Mouse (Mus musculus) myocyte (in vitro differentiated cells): ENCODE results near the gene Hbb-y. TPM values are rescaled to one million over a fixed set of nuclear protein-coding genes. Genes with fewer than 3 reads are reported as not detected.
"Not testable (repeated sequence)": the region's sequence is repeated elsewhere in the genome, so short reads cannot be mapped to it uniquely, and the experiment has no call there.

ENCODE experiments used
- H3K27me3 ChIP-seq: one replicate; pipeline ENCODE4 v1.6.1; 2011; ENCODE audit not compliant: control insufficient read depth, insufficient read depth, insufficient read length
- H3K36me3 ChIP-seq: one replicate; pipeline ENCODE4 v1.6.1; 2011; ENCODE audit not compliant: control insufficient read depth, insufficient read depth
- H3K4me2 ChIP-seq: one replicate; pipeline ENCODE4 v1.6.1; 2011; ENCODE audit warnings: low read depth, control low read depth
- H3K4me3 ChIP-seq: one replicate; pipeline ENCODE4 v1.5.1; 2011; ENCODE audit warnings: mild to moderate bottlenecking, control low read depth, moderate library complexity
- H3K79me2 ChIP-seq: one replicate; pipeline ENCODE4 v1.6.1; 2011; ENCODE audit not compliant: control insufficient read depth, insufficient read depth
- H3ac ChIP-seq: one replicate; pipeline ENCODE4 v1.6.1; 2011; ENCODE audit not compliant: control insufficient read depth, insufficient read length
- CEBPB ChIP-seq: IDR thresholded peaks from 2 replicates; pipeline ENCODE4 v1.6.1; 2011; ENCODE audit warnings: mild to moderate bottlenecking, moderate library complexity; ENCODE audit not compliant: poor library complexity, insufficient read depth, severe bottlenecking
- E2F4 ChIP-seq: IDR thresholded peaks from one replicate; pipeline ENCODE4 v1.6.1; 2011; ENCODE audit warnings: mild to moderate bottlenecking, control low read depth, moderate library complexity; ENCODE audit not compliant: insufficient read depth
- MAX ChIP-seq: IDR thresholded peaks from one replicate; pipeline ENCODE4 v1.6.1; 2011; ENCODE audit warnings: low read depth, mild to moderate bottlenecking, control low read depth
- MYOD1 ChIP-seq, 3 experiments: IDR thresholded peaks; one replicate each; pipeline ENCODE4 v1.6.1; 2011; ENCODE audit warnings: control low read depth in 2 of 3, low read depth in 2 of 3, mild to moderate bottlenecking in 2 of 3, moderate library complexity in 1 of 3; ENCODE audit not compliant: insufficient read length in 2 of 3, control insufficient read depth in 1 of 3
- MYOG ChIP-seq, 3 experiments: IDR thresholded peaks; one replicate each; pipeline ENCODE4 v1.6.1; 2011; ENCODE audit warnings: control low read depth in 2 of 3, low read depth in 2 of 3, mild to moderate bottlenecking in 2 of 3; ENCODE audit not compliant: insufficient read length in 2 of 3, control insufficient read depth in 1 of 3, insufficient read depth in 1 of 3
- POLR2A ChIP-seq: IDR thresholded peaks from one replicate; pipeline ENCODE4 v1.6.1; 2011; ENCODE audit warnings: low read depth, mild to moderate bottlenecking, control low read depth, moderate library complexity; ENCODE audit not compliant: insufficient read length
- POLR2AphosphoS2 ChIP-seq: IDR thresholded peaks from one replicate; pipeline ENCODE4 v1.6.1; 2011; ENCODE audit warnings: low read depth, control low read depth; ENCODE audit not compliant: insufficient read length
- REST ChIP-seq: IDR thresholded peaks from one replicate; pipeline ENCODE4 v1.6.1; 2011; ENCODE audit warnings: mild to moderate bottlenecking, control low read depth, moderate library complexity; ENCODE audit not compliant: insufficient read depth, insufficient read length
- SRF ChIP-seq: IDR thresholded peaks from one replicate; pipeline ENCODE4 v1.6.1; 2011; ENCODE audit warnings: low read depth; ENCODE audit not compliant: control insufficient read depth, insufficient read length
- TCF12 ChIP-seq: IDR thresholded peaks from one replicate; pipeline ENCODE4 v1.6.1; 2011; ENCODE audit warnings: mild to moderate bottlenecking, control low read depth; ENCODE audit not compliant: poor library complexity, insufficient read depth, severe bottlenecking
- TCF3 ChIP-seq: IDR thresholded peaks from one replicate; pipeline ENCODE4 v1.6.1; 2011; ENCODE audit warnings: low read depth, control low read depth; ENCODE audit not compliant: insufficient read length
- USF1 ChIP-seq: IDR thresholded peaks from one replicate; pipeline ENCODE4 v1.6.1; 2011; ENCODE audit warnings: low read depth, mild to moderate bottlenecking, control low read depth, moderate library complexity
- polyA plus RNA-seq: library from polyadenylated mRNA; unstranded; fragments of >200 nt; fragmentation: generic; extraction: Trizol; gene quantifications from one replicate; pipeline ENCODE4 v1.2.1, GENCODE M21; 2012; ENCODE audit warnings: missing spikeins

The Hbb-y gene
- polyA plus RNA-seq, 1 experiment, result not detected

- Histone ChIP-seq H3K79me2 (no peaks in the 10 kb centered on the region), H3K27me3 (no peaks in the 10 kb centered on the region), H3K4me2 (no peak within 1 kb of the TSS), H3K4me3 (no peak within 1 kb of the TSS), H3ac (no peak within 1 kb of the TSS), H3K36me3 (no peaks in the 10 kb centered on the region)
- TF ChIP-seq E2F4, result no peak
- TF ChIP-seq MYOD1 (IDR thresholded peaks at IDR 0.05; ENCODE audit: control insufficient read depth in 1 of 3, insufficient read length in 2 of 3, low read depth in 2 of 3), result no peak
Measured at GRCm38 (mm10) chr7:103813766-103814165, 39.2 kb downstream of the Hbb-y start, which contains the start of gene Hbb-bt. Gene Hbb-bt (minus strand): TSS chr7:103813996.

GRCm38 (mm10) chr7:103813152-103813551 lies 39.9 kb downstream of the Hbb-y start:
- not testable (repeated sequence) for H3K4me2 ChIP-seq, H3K4me3 ChIP-seq, H3K27me3 ChIP-seq

GRCm38 (mm10) chr7:103812174-103812573 lies 40.8 kb downstream of the Hbb-y start:
- no peak for TF ChIP-seq MYOD1 (IDR thresholded peaks at IDR 0.05; ENCODE audit: control insufficient read depth in 1 of 3, insufficient read length in 2 of 3, low read depth in 2 of 3)
- no peak for TF ChIP-seq CEBPB
- TF ChIP-seq MAX, result no peak
- no peak overlapping the region for H3K4me2 ChIP-seq

More at GRCm38 (mm10) chr7:103813152-103813551, 39.9 kb downstream of the Hbb-y start:
- not testable (repeated sequence) for H3ac ChIP-seq, H3K36me3 ChIP-seq, H3K79me2 ChIP-seq

GRCm38 (mm10) chr7:103811223-103811845 lies 41.7 kb downstream of the Hbb-y start:
- TF ChIP-seq POLR2AphosphoS2, result no peak
- no peak for TF ChIP-seq REST
- no peak overlapping the region for H3K4me2 ChIP-seq
- no peaks in the 10 kb centered on the region for H3K27me3 ChIP-seq
- H3K79me2 ChIP-seq, result no peaks in the 10 kb centered on the region
- H3K36me3 ChIP-seq, result no peaks in the 10 kb centered on the region
- no peak overlapping the region for H3ac ChIP-seq
- no peak overlapping the region for H3K4me3 ChIP-seq

More at GRCm38 (mm10) chr7:103812174-103812573, 40.8 kb downstream of the Hbb-y start:
- Histone ChIP-seq H3ac (no peak overlapping the region), H3K27me3 (no peaks in the 10 kb centered on the region), H3K79me2 (no peaks in the 10 kb centered on the region), H3K36me3 (no peaks in the 10 kb centered on the region), H3K4me3 (no peak overlapping the region)

GRCm38 (mm10) chr7:103810746-103811145 lies 42.3 kb downstream of the Hbb-y start:
- H3K79me2 ChIP-seq, result no peaks in the 10 kb centered on the region
- H3K4me3 ChIP-seq, result no peak overlapping the region
- H3K27me3 ChIP-seq, result no peaks in the 10 kb centered on the region
- TF ChIP-seq MAX (no peak), TCF12 (no peak), SRF (no peak), E2F4 (no peak), POLR2AphosphoS2 (no peak), REST (no peak), MYOG (IDR thresholded peaks at IDR 0.05; ENCODE audit: control insufficient read depth in 1 of 3, insufficient read depth in 1 of 3, insufficient read length in 2 of 3, low read depth in 2 of 3) (no peak), TCF3 (no peak), MYOD1 (IDR thresholded peaks at IDR 0.05; ENCODE audit: control insufficient read depth in 1 of 3, insufficient read length in 2 of 3, low read depth in 2 of 3) (no peak), CEBPB (no peak), POLR2A (no peak), USF1 (no peak)
- no peak overlapping the region for H3ac ChIP-seq
- H3K36me3 ChIP-seq, result no peaks in the 10 kb centered on the region
- H3K4me2 ChIP-seq, result no peak overlapping the region

GRCm38 (mm10) chr7:103810296-103810695 lies 42.7 kb downstream of the Hbb-y start:
- H3K79me2 ChIP-seq, result no peaks in the 10 kb centered on the region
- H3ac ChIP-seq, result no peak overlapping the region
- H3K4me2 ChIP-seq, result no peak overlapping the region
- no peaks in the 10 kb centered on the region for H3K27me3 ChIP-seq
- H3K36me3 ChIP-seq, result no peaks in the 10 kb centered on the region
- no peak overlapping the region for H3K4me3 ChIP-seq
- TF ChIP-seq POLR2AphosphoS2 (no peak), SRF (no peak), CEBPB (no peak), REST (no peak), TCF12 (no peak), MYOD1 (IDR thresholded peaks at IDR 0.05; ENCODE audit: control insufficient read depth in 1 of 3, insufficient read length in 2 of 3, low read depth in 2 of 3) (no peak), MYOG (IDR thresholded peaks at IDR 0.05; ENCODE audit: control insufficient read depth in 1 of 3, insufficient read depth in 1 of 3, insufficient read length in 2 of 3, low read depth in 2 of 3) (no peak), MAX (no peak), USF1 (no peak), TCF3 (no peak), POLR2A (no peak), E2F4 (no peak)
